ENCODE assay signal across 15 mouse cellular contexts in the genomic region with DNA sequence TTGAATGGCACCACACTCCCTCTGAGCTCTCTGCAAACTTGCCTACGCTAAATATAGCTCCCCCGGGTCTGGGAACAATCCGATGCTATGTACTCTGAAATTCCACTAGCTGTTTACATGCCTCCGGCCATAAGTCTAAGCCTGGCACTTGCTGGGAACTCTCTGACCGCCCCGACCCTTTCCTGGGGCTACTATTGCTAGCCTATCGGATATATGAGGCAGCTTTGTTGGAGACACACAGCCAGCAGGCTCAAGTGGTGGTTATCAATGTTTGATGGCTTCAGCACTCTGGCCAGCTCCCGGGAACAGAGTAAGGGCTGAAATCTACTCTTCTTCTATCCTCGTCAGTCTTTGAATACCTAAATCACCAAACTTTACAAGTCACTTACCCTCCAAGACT. TPM values are rescaled to one million over a fixed set of nuclear protein-coding genes. Genes with fewer than 3 reads are reported as not detected.
DNase-seq lines count a peak whose midpoint lies in the region; TF ChIP-seq lines count a peak whose summit lies in the region.
"Had no signal": no experiment of that assay in that cellular context is flagged by ENCODE, and none has a peak within 500 bp of the region (broad histone marks: within the 10 kb centered on the region; RNA-seq: fewer than 3 reads in every experiment).

No protein-coding gene starts in this region.

- no peaks in the 10 kb centered on the region for H3K9me3 ChIP-seq in ES-E14 (ENCODE audit: control insufficient read depth, insufficient read depth, low read depth, low read length)
- no peaks in the 10 kb centered on the region for H3K9me3 ChIP-seq in embryonic facial prominence, embryonic 10.5 days
- H3K9me3 ChIP-seq: forebrain, embryonic 12.5 days; midbrain, embryonic 13.5 days had no signal

- H3K9ac ChIP-seq in ES-E14 (ENCODE audit: insufficient read depth, low read depth, low read length, poor library complexity, severe bottlenecking), result no peak overlapping the region
- H3K9ac ChIP-seq: forebrain, embryonic 12.5 days; hindbrain, embryonic 14.5 days; midbrain, embryonic 13.5 days had no signal

- TF ChIP-seq POLR2A in kidney, adult 2 months (IDR thresholded peaks at IDR 0.05; ENCODE audit: low read depth, low read length), result no peak

- no peak for TF ChIP-seq CTCF in kidney, adult 2 months (conservative IDR thresholded peaks at IDR 0.05; ENCODE audit: insufficient read depth, insufficient read length, low read depth, low read length)

- no peaks in the 10 kb centered on the region for H3K27me3 ChIP-seq in kidney, adult 2 months (replicated peaks; ENCODE audit: control insufficient read depth, insufficient read depth, low read length)
- H3K27me3 ChIP-seq in embryonic facial prominence, embryonic 10.5 days (replicated peaks; ENCODE audit: low read depth, poor library complexity, severe bottlenecking), result no peaks in the 10 kb centered on the region
- H3K27me3 ChIP-seq: midbrain, embryonic 13.5 days had no signal

- 43% methylated on average over 9 of the region's 9 CpGs for WGBS in kidney, adult 2 months
- 50% methylated on average over 9 of the region's 9 CpGs for WGBS in embryonic facial prominence, embryonic 10.5 days

- DNase-seq in adrenal gland, postnatal 36 days, result peak; percentile 11 to 31
- DNase-seq in adrenal gland, adult 18-20 months (ENCODE audit: low spot score in 2 of 2), result no peak
- DNase-seq in kidney, postnatal 14 days, result peak; percentile 9
- DNase-seq in kidney, adult 2 months, result no peak
- peak; percentile 27 for DNase-seq in ES-E14 (ENCODE audit: low read depth, low spot score)
- DNase-seq in embryonic facial prominence, embryonic 10.5 days (ENCODE audit: low spot score), result peak; percentile 63
- no peak for DNase-seq in layer of hippocampus, postnatal 25 days (ENCODE audit: extremely low spot score in 1 of 2, low spot score in 1 of 2)
- DNase-seq in cerebellum, adult 11 months, result no peak
- DNase-seq: B cell, adult 2 months; cerebellum, adult 9-10 months; layer of hippocampus, adult 9-11 months had no signal

- in situ Hi-C loops in ES-E14 (cut with MboI; ENCODE audit: low sequenced_read_pairs in 2 of 2, unreplicated experiment in 2 of 2), result no loop called here

- no peaks in the 10 kb centered on the region for H3K4me1 ChIP-seq in kidney, adult 2 months (ENCODE audit: control insufficient read depth, insufficient read depth, low read length)
- H3K4me1 ChIP-seq in ES-E14 (ENCODE audit: control insufficient read depth in 2 of 2, insufficient read depth in 2 of 2, low read length in 2 of 2, poor library complexity in 1 of 2), result no peaks in the 10 kb centered on the region
- 0 out of 2 replicates have a peak, but pooled peaks cover 3% of the 10 kb centered on the region for H3K4me1 ChIP-seq in embryonic facial prominence, embryonic 10.5 days
- H3K4me1 ChIP-seq: forebrain, embryonic 12.5 days; midbrain, embryonic 13.5 days had no signal

- H3K4me3 ChIP-seq in kidney, adult 2 months (ENCODE audit: insufficient read depth, low read depth, low read length), result no peak overlapping the region
- no peak overlapping the region for H3K4me3 ChIP-seq in ES-E14 (ENCODE audit: insufficient read depth in 1 of 2, low read depth in 1 of 2, low read length in 2 of 2, poor library complexity in 1 of 2, severe bottlenecking in 1 of 2)
- H3K4me3 ChIP-seq in embryonic facial prominence, embryonic 10.5 days, result no peak overlapping the region
- H3K4me3 ChIP-seq: forebrain, embryonic 12.5 days; midbrain, embryonic 13.5 days had no signal

- no peak overlapping the region for H3K27ac ChIP-seq in kidney, adult 2 months (ENCODE audit: insufficient read depth, low read depth, low read length)
- H3K27ac ChIP-seq in ES-E14 (ENCODE audit: insufficient read depth, low read depth, low read length, poor library complexity, severe bottlenecking), result no peak overlapping the region
- H3K27ac ChIP-seq in embryonic facial prominence, embryonic 10.5 days (replicated peaks), result no peak overlapping the region
- H3K27ac ChIP-seq: forebrain, embryonic 12.5 days; hindbrain, embryonic 14.5 days; midbrain, embryonic 13.5 days had no signal

- no peaks in the 10 kb centered on the region for H3K36me3 ChIP-seq in kidney, adult 2 months (ENCODE audit: control insufficient read depth, insufficient read depth, low read length)
- no peaks in the 10 kb centered on the region for H3K36me3 ChIP-seq in ES-E14 (ENCODE audit: control insufficient read depth, insufficient read depth, low read length, poor library complexity, severe bottlenecking)
- no peaks in the 10 kb centered on the region for H3K36me3 ChIP-seq in embryonic facial prominence, embryonic 10.5 days (replicated peaks)
- H3K36me3 ChIP-seq: forebrain, embryonic 12.5 days; midbrain, embryonic 13.5 days had no signal

TF ChIP-seq in ES-E14, 5 proteins besides CTCF, POLR2A, EP300 and RAD21:
- TF ChIP-seq CHD2 (IDR thresholded peaks at IDR 0.05; ENCODE audit: low read depth, low read length) (no peak), ZNF384 (IDR thresholded peaks at IDR 0.05; ENCODE audit: low read depth, low read length) (no peak), ZC3H11A (IDR thresholded peaks at IDR 0.05; ENCODE audit: borderline replicate concordance, low read depth, low read length) (no peak), MAFK (IDR thresholded peaks at IDR 0.05; ENCODE audit: insufficient read depth, low read depth, low read length) (no peak), HCFC1 (IDR thresholded peaks at IDR 0.05; ENCODE audit: borderline replicate concordance, insufficient read depth, low read length) (no peak)
TF ChIP-seq in ES-E14: peak in this region for 0.

RNA-seq across cellular contexts. Expression of a gene that starts 15.9 kb away (rescaled TPM):
- 1 to 10 TPM in 1 of 2 experiments, not detected in 1; 1.1 TPM for total RNA-seq in adrenal gland, postnatal 36 days (2021)
- total RNA-seq in adrenal gland, adult 18-20 months (2021), result 1 to 10 TPM in 1 of 2 experiments, not detected in 1; 2.0 TPM
- not detected in 2 replicates for polyA plus RNA-seq in kidney, adult 2 months (2012; rRNA removed)
- total RNA-seq in ES-E14 (2012; rRNA removed), result not detected in 2 replicates
- polyA plus RNA-seq in embryonic facial prominence, embryonic 10.5 days (2016; fragmentation: Nextera tagmentation; extraction: Ambion mirVana), result 0.13 and 0.19 TPM in 2 replicates
- under 1 TPM; 0.38 to 0.49 TPM for total RNA-seq in layer of hippocampus, postnatal 25 days (2021)
- total RNA-seq: liver, adult 2 months had no signal
- polyA plus RNA-seq: forebrain, embryonic 12.5 days; hindbrain, embryonic 14.5 days; liver, adult 2 months had no signal

RNA-seq across cellular contexts. Expression of a gene that starts 36.9 kb away (rescaled TPM):
- total RNA-seq in adrenal gland, postnatal 36 days (2021), result under 1 TPM; 0.07 to 0.20 TPM
- under 1 TPM in 1 of 2 experiments, not detected in 1; 0.10 TPM for total RNA-seq in adrenal gland, adult 18-20 months (2021)
- 0.27 and 0.48 TPM in 2 replicates for polyA plus RNA-seq in kidney, adult 2 months (2012; rRNA removed)
- total RNA-seq in ES-E14 (2012; rRNA removed), result 2.5 and 4.1 TPM in 2 replicates
- 0.03 and 0.04 TPM in 2 replicates for polyA plus RNA-seq in embryonic facial prominence, embryonic 10.5 days (2016; fragmentation: Nextera tagmentation; extraction: Ambion mirVana)
- 1 to 10 TPM; 2.5 to 2.7 TPM for total RNA-seq in layer of hippocampus, postnatal 25 days (2021)

Comparison
In these comparisons a context has a peak if more than half of its experiments do, and no peak if none do; other contexts are left out.
1. DNase-seq: peak in adrenal gland, postnatal 36 days (2 of 2), kidney, postnatal 14 days (single experiment), ES-E14 (single experiment) and embryonic facial prominence, embryonic 10.5 days (single experiment); none in adrenal gland, adult 18-20 months (0 of 2), kidney, adult 2 months (single experiment), layer of hippocampus, postnatal 25 days (0 of 2) and cerebellum, adult 11 months (single experiment).